Mouse (Mus musculus) granulocyte monocyte progenitor cell, adult 5-6 weeks (primary cell): Measurements from ENCODE around the gene Lipa. TPM values are rescaled to one million over a fixed set of nuclear protein-coding genes. Genes with fewer than 3 reads are reported as not detected.

Experiments
- ATAC-seq: replicated peaks from 2 replicates; pipeline ENCODE4 v1.8.0; 2016; ENCODE audit warnings: mild to moderate bottlenecking, moderate TSS enrichment, inconsistent platforms; ENCODE audit not compliant: poor library complexity, severe bottlenecking
- total RNA-seq, 2 experiments: library from RNA; stranded (forward) in 1 of 2; stranded (reverse) in 1 of 2; fragments of 200-712, 200-1000 nt in 1 of 2; fragments of >200 nt in 1 of 2; fragmentation: Nextera tagmentation in 1 of 2; gene quantifications; 2 replicates each; pipeline ENCODE4 v1.2.3; 2014 to 2017

The Lipa gene
- total RNA-seq (2014; fragmentation: Nextera tagmentation) (45.6 and 49.7 TPM in 2 replicates), total RNA-seq (2017) (31.4 and 33.1 TPM in 2 replicates)

DNA sequence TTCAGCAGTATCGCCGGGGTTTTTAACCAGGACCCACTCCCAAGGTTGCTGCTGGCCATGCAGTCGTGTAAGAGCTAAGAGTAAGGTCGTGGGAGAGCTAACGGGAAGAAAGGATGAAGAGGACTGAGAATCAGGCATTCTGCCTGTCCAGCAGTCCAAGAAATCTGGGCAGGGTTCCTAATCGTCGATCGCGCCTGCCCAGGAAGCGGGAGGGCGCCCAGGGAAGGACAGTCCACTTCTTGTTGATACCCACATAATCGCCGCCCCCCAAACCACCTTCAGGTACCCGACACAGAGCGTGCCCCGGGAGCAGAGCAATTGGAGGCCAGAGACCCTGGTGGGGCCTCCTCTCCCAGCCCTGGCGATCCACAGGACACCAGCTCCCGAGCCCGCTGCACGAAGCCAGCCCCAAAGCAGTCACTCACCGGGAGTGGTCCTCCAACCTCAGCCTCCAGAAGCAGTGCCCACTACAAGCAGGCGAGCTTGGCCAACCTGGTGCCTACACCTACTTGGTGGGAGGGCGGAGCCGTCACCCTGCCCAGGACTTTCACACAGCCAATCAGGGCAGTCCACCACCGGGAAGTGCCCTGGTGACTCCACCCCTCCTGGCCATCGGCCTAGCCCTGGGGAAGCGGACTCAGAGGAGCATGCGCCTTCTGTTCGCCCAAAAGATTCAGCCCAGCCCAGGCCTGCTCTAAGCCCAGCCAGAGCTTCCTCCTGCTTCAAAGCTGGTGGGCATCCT is at the start of gene Lipa:
Lipa (minus strand) TSS at position 534 of the 742 bp plus-strand sequence.
- ATAC-seq = peak; percentile 99

DNA sequence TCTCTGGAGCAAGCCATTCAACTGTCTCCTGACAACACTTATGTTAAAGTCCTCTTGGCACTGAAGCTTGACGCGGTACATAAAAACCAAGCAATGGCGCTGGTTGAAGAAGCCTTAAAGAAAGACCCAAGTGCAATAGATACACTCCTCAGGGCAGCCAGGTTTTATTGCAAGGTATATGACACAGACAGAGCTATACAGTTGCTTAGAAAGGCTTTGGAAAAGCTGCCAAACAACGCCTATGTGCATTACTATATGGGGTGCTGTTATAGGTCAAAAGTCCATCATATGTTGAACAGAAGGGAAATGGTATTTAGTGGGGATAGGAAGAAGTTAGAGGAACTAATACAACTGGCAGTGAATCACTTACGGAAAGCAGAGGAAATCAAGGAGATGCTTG is 46.4 kb upstream of the Lipa start:
- no peak for ATAC-seq

DNA sequence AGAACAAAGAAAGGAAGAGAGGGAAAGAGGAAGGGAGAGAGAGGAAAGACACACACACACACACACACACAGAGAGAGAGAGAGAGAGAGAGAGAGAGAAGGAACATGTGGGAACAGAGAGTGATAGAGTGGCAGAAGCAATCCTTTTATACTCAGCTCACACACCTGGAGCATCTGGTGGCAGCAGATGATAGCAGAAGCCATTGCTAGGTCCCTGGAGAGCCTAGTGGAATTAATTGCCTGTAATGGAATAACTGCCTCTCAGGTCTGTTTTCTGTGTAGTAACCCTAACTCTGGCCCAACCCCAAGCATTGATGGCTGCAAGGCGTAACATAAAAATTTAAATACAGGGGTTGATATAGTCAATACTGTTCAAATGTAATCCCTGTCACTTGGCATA is 43.8 kb upstream of the Lipa start:
- ATAC-seq = no peak

DNA sequence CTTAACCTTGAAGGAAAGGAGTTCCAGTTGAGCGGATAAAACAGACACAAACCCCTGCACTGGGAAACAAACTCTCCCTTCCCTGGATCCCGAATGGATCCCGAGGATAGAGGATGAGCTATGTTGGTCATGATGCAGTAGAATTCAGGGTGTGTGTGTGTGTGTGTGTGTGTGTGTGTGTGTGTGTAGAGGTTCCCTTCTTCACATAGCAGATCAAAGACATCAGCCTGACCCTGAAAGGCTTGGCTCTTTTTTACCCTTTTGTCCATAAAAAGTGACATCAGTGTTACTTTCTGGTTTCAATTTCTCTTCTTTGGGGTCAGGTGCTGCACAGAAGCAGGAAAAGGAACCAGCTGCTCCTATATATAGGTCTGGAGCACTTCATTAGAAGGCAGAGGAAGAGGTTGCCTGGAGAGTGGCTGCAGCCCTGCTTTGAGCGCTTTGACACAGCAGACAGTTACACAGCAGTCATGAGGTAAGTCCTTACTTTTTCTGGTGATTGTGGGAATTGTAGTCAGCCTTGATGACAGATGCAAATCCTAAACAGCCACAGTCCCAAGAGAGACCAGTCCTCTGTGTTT is 42.7 kb upstream of the Lipa start:
- no peak for ATAC-seq

DNA sequence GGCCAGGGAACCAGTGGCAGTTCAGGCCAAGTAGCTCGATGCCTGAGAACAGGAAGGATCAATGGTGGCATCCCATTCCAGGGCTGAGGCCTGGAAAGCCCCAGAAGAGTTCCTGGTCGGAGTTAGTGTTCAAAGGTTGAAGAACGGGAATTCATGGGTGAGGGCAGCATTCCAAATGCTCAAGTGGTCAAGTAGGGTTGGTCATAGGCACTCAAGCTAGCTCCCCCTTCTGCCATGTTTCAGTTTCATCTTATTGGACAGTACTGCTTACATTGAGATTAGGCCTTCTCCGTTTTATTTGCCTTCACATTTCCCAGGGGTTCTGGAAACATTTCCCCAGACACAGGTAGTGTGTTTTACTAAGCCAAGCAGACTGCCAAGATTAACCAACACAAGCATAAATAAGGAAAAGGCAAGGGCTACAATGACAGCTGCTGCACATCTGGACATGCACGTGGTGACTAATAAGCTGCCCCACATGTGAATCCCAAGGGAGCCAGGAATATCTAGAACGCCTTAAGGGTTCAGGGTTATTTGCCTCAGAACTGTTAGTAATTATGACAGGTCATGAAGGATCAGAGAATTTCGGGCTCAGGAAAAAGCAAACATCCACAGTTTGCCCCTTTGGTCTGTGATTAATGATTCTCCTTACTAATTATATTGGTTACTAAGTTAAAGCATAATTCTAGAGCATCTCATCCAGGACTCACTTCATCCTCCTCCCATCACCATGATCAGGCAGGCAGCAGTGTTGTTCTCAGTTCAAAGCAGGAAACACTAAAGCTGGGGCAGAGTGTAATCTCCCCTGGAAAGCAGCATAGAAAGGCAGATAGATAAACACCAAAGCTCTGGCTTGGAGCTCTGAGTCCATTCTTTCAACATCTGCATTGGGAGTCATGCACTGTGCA is 42.0 kb upstream of the Lipa start:
- ATAC-seq = no peak

DNA sequence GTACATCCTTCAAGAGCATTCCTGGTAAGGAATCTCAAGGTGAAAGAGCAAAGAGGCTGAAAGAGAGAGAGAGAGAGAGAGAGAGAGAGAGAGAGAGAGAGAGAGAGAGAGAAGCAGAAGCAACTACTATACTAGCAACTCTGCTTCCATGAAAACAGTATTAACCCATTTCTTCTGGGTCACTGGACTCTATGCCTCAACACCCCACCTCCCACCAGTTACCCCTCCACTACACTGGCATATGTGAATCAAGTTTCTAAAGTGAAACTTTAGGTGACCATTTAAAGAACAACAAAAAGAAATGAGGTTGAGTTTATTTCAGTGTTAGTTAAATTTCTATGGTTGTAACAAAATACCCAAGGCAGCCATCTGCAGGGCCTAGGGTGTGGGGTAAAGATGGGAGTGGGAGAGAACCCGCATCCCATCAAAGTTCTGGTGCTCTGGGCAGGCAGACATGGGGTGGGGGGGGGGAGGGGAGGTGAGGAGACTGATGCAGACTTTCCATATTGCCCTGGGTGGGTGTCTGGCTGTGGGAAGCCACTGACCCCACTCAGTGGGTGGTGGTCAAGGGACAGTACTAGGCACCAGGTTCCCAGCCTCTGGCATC is 39.0 kb upstream of the Lipa start:
- no peak for ATAC-seq

DNA sequence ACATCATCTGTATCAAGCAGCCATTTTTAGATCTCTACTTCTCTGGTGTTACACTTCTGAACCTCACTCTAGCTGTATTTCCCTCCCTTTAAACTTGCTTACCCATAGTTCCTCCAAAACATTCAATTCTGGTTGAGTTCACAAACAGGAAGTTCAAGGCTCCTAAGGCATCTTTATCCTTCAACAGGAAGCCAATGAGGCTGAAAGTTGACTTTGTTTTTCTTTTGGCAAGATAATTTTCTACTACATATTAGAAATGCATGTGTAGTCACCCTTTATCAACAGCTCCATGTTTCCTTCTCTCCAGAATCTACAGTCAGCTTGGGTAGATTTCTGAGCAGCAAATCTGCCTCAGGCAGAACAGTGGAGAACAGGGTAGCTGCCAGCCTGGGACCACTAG is 35.3 kb upstream of the Lipa start:
- no peak for ATAC-seq

DNA sequence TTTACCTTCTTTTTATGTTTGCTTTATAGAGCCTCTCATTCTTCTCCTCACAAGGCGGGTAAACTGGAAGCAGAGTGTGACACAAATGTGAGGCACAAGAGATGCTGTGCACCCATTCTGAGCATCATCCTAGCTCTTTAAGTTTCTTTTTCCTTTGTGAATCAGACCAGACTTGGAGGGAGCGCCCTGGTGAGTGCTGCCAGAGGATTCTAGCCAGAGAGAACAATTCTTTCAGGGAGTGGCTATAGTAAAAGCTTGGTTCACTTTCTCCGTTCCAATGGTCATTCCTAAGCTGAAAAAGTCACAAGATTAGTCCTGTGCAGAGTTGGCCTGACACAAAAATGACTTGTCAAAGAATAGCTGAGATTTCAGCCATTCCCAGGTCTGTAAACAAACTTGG is 29.3 kb upstream of the Lipa start:
- ATAC-seq = no peak

DNA sequence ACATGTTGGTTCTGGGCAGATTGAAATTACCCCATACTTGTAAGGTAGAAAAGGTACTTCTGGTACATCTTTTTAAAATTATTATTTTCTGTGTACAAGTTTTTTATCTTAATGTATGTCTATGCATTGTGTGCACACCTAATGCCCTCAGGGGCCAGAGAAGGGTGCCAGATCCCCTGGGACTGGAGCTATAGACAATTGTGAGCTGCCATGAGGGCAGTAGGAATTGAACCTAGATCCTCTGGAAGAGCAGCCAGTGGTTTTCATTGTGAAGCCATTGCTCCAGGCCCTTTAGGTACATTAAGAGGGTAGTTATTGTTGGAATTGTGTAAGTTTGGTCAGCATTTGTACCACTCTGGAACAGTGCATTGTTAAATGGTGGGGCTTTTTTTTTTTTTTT is 26.8 kb upstream of the Lipa start:
- ATAC-seq = no peak

DNA sequence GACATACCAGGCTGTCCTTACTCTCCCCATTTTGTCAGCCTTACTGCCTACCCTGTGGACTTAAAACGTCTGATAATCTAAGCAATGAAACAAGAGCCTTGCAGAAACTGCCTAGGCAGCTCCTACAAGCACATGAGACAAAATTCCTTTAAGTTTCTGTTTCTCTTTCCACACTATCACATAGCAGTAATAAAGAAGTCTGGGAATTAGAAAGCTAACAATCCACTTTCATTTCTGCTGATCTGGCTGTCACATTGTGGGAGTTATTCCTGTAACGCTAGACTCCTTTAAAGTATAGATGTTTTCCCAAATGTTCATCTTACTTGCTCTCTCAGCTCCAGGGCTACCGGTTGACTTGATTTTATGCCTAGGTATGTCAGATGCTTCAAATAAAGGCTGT is 26.2 kb upstream of the Lipa start:
- ATAC-seq = no peak

DNA sequence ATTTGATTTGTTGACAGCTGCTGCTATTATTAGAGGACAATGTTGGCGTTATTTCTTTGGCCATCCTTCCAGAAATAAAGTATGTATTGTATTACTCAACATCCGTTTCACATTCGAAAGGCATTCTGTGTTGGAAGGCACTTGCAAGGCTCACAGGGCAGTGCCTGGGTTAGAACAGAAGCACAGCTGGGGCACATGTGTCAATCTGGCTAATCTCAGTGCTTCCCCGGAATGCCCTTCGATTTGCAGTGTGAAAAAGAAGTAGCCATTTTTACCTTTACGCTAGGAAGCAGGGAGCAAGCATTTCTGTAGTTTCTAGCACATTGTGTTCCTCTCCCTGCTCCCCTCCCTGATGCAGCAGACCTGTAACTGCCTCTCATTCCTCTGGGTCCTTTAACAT is 25.7 kb upstream of the Lipa start:
- no peak for ATAC-seq

DNA sequence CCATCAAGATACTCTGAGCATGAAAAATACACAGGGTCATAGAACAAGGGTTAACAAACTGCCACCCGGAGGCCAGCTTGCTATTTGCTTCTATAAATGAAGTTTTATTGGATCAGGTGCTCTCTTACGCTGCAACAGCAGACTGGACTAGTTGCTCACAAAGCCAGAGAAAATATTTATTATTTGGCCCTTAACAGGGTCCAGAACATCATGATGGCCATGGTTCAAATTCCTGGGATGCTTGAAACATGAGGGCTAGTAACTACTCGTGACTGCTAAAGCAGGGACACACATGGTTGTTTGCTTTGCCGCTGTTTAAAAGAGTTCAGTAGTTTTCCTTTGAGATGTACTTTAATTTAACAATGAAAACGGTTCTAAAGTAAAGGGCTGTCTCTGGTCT is 24.7 kb upstream of the Lipa start:
- ATAC-seq = no peak

DNA sequence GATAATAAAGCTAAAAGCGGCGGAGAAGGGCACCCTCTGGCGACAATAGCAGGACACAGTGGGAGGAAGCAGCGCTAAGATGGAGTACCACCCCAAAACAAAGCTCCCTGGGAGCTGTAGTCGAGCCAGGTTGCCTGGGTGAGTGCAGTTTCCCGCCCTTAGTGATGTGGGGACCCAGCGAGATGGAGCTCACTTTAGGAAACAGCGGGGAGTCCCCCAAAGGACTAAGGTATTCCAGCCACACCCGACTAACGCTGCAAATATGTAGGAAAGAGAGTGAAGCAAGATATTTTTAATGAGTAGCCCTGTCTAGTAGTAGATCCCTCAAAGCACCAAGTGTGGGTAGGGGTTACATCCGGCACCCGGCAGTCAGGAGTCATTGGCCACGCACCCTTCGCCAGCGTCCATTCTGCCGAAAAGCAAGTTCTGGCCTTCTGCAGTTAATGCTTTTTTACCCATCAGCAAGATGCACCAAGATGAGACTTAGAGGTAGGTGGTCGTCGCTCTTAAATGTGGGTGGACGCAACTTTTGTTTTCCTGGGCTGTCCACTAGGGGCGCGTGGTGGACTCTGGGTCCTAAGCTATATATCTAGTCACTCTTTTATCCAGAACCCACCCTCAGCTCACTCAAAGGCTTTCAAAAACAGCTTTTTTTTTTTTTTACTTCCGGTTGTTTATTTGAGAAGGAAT is 23.4 kb upstream of the Lipa start, which contains the start of gene Ifit2:
Ifit2 (plus strand) TSS at position 161 of the 690 bp plus-strand sequence.
- ATAC-seq = peak; percentile 95

DNA sequence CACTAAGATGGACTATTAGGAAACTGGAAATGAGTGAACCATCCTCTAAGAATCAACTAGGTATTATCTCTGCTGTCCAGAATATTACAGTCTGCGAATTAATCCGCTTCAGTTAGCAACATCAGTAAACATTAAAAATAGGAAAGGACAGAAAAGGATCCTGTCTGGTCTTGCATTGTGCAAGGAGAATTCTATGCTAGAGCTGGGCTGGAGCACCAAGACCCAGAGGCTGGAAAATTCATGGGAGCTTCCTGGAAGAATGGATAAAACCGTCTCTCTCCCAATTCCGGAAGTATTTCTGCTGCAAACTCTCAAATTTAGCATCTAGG is 22.9 kb upstream of the Lipa start:
- ATAC-seq = no peak

DNA sequence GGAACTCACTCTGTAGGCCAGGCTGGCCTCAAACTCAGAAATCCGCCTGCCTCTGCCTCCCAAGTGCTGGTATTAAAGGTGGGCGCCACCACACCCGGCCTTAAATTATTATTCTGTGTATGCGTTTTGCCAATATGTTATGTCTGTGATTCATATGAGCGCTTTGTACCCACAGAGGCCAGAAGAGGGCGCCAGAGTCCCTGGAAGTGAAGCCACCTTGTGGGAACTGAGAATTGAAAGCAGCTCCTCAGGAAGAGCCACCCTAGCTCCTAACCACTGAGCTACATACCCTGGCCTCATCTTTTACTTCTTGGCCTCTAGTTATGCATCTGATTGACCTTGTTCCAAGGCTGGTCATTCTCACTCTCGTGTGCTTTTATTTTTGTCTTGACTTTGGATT is 20.7 kb upstream of the Lipa start:
- peak; percentile 83 for ATAC-seq

DNA sequence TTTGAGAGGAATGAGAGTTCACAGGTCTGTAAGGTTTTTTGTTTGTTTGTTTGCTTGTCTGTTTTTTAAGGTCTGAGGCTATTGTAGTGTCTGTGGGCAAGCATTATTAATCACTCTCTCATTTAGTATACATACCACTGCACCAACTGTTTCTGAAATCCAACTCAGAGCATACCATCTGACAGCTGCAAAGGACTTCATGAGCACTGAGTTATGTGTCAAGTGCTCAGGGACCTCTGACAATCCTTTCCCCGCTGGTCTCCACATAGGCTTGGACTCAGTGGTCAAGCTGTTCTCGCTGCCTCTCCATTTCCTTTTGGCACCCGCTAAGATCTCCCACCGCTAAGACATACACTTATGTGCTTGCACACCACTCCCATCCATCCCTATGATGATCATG is 18.9 kb upstream of the Lipa start:
- ATAC-seq = no peak

DNA sequence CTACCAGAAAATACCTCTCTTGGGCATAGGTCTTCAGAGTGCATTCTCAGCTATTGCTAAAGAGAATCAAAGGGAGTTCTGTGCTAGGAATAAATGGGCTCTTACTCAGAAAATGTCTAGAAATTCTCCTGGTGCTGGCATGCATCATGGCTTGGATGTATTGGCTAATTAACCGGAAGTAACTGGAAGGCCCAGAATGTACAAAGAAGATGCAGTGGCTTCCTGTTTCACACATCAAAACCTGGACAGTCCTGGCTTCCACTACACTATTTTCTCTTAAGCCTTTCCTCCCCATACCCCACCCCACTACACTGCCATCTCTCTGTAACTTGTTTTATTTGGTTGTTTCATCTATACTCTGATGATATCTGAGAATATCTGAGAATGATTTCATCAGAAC is 12.1 kb upstream of the Lipa start:
- peak; percentile 71 for ATAC-seq

DNA sequence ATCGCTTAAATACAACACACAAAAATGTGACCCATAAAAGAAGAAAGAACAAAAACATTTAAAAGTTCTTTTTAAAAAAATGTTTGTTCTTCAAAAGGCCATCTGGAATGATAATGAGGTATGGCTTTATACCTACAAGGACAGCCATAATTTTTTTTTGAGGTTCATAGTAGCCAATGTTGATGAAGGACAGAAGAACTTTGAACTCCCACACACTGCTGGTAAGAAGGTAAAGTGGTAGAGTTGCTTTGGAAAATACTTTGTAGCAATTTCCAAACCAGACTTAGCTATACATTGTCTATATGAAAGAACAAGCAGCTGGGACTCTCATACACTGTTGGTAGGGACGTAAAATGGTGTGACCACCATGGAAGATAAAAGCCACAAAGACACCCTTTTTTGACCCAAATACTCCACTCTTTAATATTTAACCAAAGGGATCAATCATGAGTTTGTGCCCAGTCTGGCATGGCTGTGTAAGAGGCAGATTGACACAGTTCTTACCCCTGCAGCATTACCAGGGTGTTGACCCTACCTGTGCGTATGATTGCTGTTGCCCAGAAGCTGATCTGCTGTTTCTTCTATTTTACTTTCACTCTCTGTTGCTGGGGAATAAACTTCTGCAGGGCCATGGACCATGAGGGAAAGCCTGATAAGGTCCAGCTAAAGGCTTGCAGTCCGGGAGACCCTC is 4.9 kb upstream of the Lipa start:
- no peak for ATAC-seq

DNA sequence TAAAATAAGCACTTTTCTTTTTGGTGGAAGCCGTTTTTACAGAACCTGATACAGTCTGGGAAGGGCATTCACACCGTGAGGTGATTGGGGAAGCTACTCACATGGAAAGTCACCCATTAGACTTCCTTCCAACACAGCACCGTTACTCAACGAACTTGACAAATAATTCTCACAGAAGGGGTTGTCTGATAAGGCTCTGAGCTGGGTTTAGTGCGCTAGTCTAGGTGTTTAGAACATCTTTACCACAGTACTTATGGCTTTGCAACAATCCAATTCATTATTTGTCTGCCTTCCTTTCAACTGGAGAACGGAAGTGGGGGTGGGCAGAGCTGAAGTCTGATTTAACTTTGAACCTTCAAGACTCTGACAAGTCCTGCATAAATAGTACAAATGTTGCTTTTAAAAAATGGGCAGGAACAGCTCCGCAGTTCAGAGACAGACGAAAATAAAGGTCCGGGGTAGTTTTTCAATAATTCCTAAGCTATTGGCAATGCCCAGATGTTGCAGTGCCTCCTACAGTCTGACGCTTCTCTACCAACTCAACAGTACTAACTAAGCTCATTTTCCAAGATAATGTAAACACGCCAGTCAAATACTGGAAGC is 852 bp downstream of the Lipa start:
- ATAC-seq = peak; percentile 51
